Mouse (Mus musculus) MEL (cell line): ENCODE results near the gene Kdm3a.

Source experiments
- GATA1 ChIP-seq: IDR thresholded peaks from 2 replicates; pipeline ENCODE4 v1.6.1; 2011; ENCODE audit warnings: low read depth, low read length, improper control_type of control experiment
- HCFC1 ChIP-seq: IDR thresholded peaks from 2 replicates; pipeline ENCODE4 v1.6.1; 2012; ENCODE audit warnings: low read depth, mild to moderate bottlenecking, inconsistent platforms, low read length, improper control_type of control experiment, moderate library complexity
- MAX ChIP-seq: IDR thresholded peaks from 2 replicates; pipeline ENCODE4 v1.6.1; 2011; ENCODE audit warnings: low read length, improper control_type of control experiment
- MXI1 ChIP-seq: IDR thresholded peaks from 2 replicates; pipeline ENCODE4 v1.6.1; 2011; ENCODE audit warnings: mild to moderate bottlenecking, low read depth, low read length, improper control_type of control experiment
- POLR2A ChIP-seq, 2 experiments: IDR thresholded peaks; 2 replicates each; pipeline ENCODE4 v1.6.1; 2011 to 2012; ENCODE audit warnings: low read length in 2 of 2, mild to moderate bottlenecking in 2 of 2, control low read depth in 1 of 2, improper control_type of control experiment in 1 of 2, low read depth in 1 of 2, moderate library complexity in 1 of 2; ENCODE audit not compliant: control insufficient read depth in 1 of 2, insufficient read depth in 1 of 2, poor library complexity in 1 of 2
- USF1 ChIP-seq: IDR thresholded peaks from 2 replicates; pipeline ENCODE4 v1.6.1; 2014; ENCODE audit warnings: low read depth, mild to moderate bottlenecking, inconsistent platforms, low read length, improper control_type of control experiment, moderate library complexity
- USF2 ChIP-seq, 2 experiments: IDR thresholded peaks; 2 replicates each; pipeline ENCODE4 v1.6.1; 2011 to 2012; ENCODE audit warnings: improper control_type of control experiment in 2 of 2, low read length in 2 of 2, borderline replicate concordance in 1 of 2, inconsistent platforms in 1 of 2, low read depth in 1 of 2, mild to moderate bottlenecking in 1 of 2; ENCODE audit not compliant: insufficient read depth in 1 of 2

GRCm38 (mm10) chr6:71569025-71569424 lies 63.8 kb downstream of the Kdm3a start:
- TF ChIP-seq MXI1 = no peak
- TF ChIP-seq POLR2A (IDR thresholded peaks at IDR 0.05; ENCODE audit: control insufficient read depth in 1 of 2, insufficient read depth in 1 of 2, low read depth in 1 of 2, low read length in 2 of 2, poor library complexity in 1 of 2) = no peak
- TF ChIP-seq MAX = no peak
- no peak for TF ChIP-seq GATA1
- TF ChIP-seq HCFC1 = no peak
- no peak for TF ChIP-seq USF2 (IDR thresholded peaks at IDR 0.05; ENCODE audit: borderline replicate concordance in 1 of 2, insufficient read depth in 1 of 2, low read depth in 1 of 2, low read length in 2 of 2)
- TF ChIP-seq USF1 = no peak
